Mouse (Mus musculus): Measurements from ENCODE around the gene A330070K13Rik. TPM values are rescaled to one million over a fixed set of nuclear protein-coding genes. Genes with fewer than 3 reads are reported as not detected.
A peak's percentile ranks its signal among the peaks of the same experiment; 100 is the strongest.

Gene A330070K13Rik
- total RNA-seq, 2 experiments from 2014 or later, result not detected

- ATAC-seq (ENCODE audit: poor library complexity, severe bottlenecking), result no peak
These were observed 53.6 kb downstream of the A330070K13Rik start for GRCm38 (mm10) chr5:130330801-130331200.

- peak; percentile 21; the same call in 1 of the 2 replicates for ATAC-seq (ENCODE audit: poor library complexity, severe bottlenecking)
These were observed 54.5 kb downstream of the A330070K13Rik start for GRCm38 (mm10) chr5:130329889-130330288.

Other genes with a start within 250 kb of the A330070K13Rik start
- 1.0 and 1.4 TPM in 2 replicates for gene Kctd7, start 239.8 kb downstream of the A330070K13Rik start, total RNA-seq (2015)
- gene Kctd7, start 239.8 kb downstream of the A330070K13Rik start, total RNA-seq (2017), result 2.2 and 8.9 TPM in 2 replicates
- gene Rabgef1, start 212.8 kb downstream of the A330070K13Rik start, total RNA-seq (2015), result 16.8 and 19.0 TPM in 2 replicates
- 19.9 and 22.2 TPM in 2 replicates for gene Rabgef1, start 212.8 kb downstream of the A330070K13Rik start, total RNA-seq (2017)
- gene Tmem248, start 167.6 kb downstream of the A330070K13Rik start, total RNA-seq (2015), result 33.7 and 36.5 TPM in 2 replicates
- 35.1 and 38.1 TPM in 2 replicates for gene Tmem248, start 167.6 kb downstream of the A330070K13Rik start, total RNA-seq (2017)
- 31.0 and 35.4 TPM in 2 replicates for gene Sbds, start 129.1 kb downstream of the A330070K13Rik start, total RNA-seq (2015)
- 58.1 and 62.2 TPM in 2 replicates for gene Sbds, start 129.1 kb downstream of the A330070K13Rik start, total RNA-seq (2017)
- 10.1 and 11.1 TPM in 2 replicates for gene Tyw1, start 129.0 kb downstream of the A330070K13Rik start, total RNA-seq (2015)
- gene Tyw1, start 129.0 kb downstream of the A330070K13Rik start, total RNA-seq (2017), result 24.0 and 24.4 TPM in 2 replicates
- gene Caln1, start 15.2 kb downstream of the A330070K13Rik start, total RNA-seq (2015), result not detected in 2 replicates
- gene Caln1, start 15.2 kb downstream of the A330070K13Rik start, total RNA-seq (2017), result not detected in 2 replicates

Data from megakaryocyte, adult 5-6 weeks (primary cell).